Mouse (Mus musculus): ENCODE data around the gene Chst3. TPM values are rescaled to one million over a fixed set of nuclear protein-coding genes. Genes with fewer than 3 reads are reported as not detected.

Gene Chst3
- polyA plus RNA-seq, 1 experiment from 2014 or later = 1.3 TPM

GRCm38 (mm10) chr10:60199378-60199777, 19.7 kb downstream of the Chst3 start:
- Histone ChIP-seq H3K27me3 (ENCODE audit: control insufficient read depth, insufficient read depth, low read length) (no peaks in the 10 kb centered on the region), H3K9ac (ENCODE audit: low read length) (no peak overlapping the region), H3K27ac (replicated peaks; ENCODE audit: low read depth, low read length) (no peak overlapping the region), H3K4me1 (ENCODE audit: control insufficient read depth, insufficient read depth, low read length) (peaks cover 11% of the 10 kb centered on the region), H3K4me3 (ENCODE audit: low read depth, low read length) (no peak overlapping the region), H3K36me3 (ENCODE audit: control insufficient read depth, insufficient read depth, low read length) (no peaks in the 10 kb centered on the region), H3K9me3 (ENCODE audit: control insufficient read depth, low read length) (no peaks in the 10 kb centered on the region), H3K4me2 (ENCODE audit: low read depth, severe bottlenecking) (no peak overlapping the region)
- DNase-seq (ENCODE audit: low spot score) = no peak
- WGBS = 70% methylated on average over 6 of the region's 6 CpGs
- ATAC-seq (ENCODE audit: insufficient number of reproducible peaks, low FRiP score, low TSS enrichment, low read depth) = no peak

- H3K27me3 ChIP-seq (ENCODE audit: control insufficient read depth, insufficient read depth, low read length) = no peaks in the 10 kb centered on the region
- DNase-seq (ENCODE audit: low spot score) (no peak), ATAC-seq (ENCODE audit: insufficient number of reproducible peaks, low FRiP score, low TSS enrichment, low read depth) (no peak)
- no peak overlapping the region for H3K9ac ChIP-seq (ENCODE audit: low read length)
- peaks cover 22% of the 10 kb centered on the region for H3K4me1 ChIP-seq (ENCODE audit: control insufficient read depth, insufficient read depth, low read length)
- no peak overlapping the region for H3K27ac ChIP-seq (replicated peaks; ENCODE audit: low read depth, low read length)
- no peak overlapping the region for H3K4me2 ChIP-seq (ENCODE audit: low read depth, severe bottlenecking)
- no peaks in the 10 kb centered on the region for H3K36me3 ChIP-seq (ENCODE audit: control insufficient read depth, insufficient read depth, low read length)
- no peaks in the 10 kb centered on the region for H3K9me3 ChIP-seq (ENCODE audit: control insufficient read depth, low read length)
- H3K4me3 ChIP-seq (ENCODE audit: low read depth, low read length) = no peak overlapping the region
- WGBS = 88% methylated on average over 10 of the region's 10 CpGs
Measured at GRCm38 (mm10) chr10:60197406-60197821, 21.6 kb downstream of the Chst3 start.

- ATAC-seq (ENCODE audit: insufficient number of reproducible peaks, low FRiP score, low TSS enrichment, low read depth) = no peak
- Histone ChIP-seq H3K27ac (replicated peaks; ENCODE audit: low read depth, low read length) (no peak overlapping the region), H3K4me2 (ENCODE audit: low read depth, severe bottlenecking) (no peak overlapping the region)
Measured at GRCm38 (mm10) chr10:60196971-60197370, 22.1 kb downstream of the Chst3 start.

GRCm38 (mm10) chr10:60195087-60195486, 24.0 kb downstream of the Chst3 start:
- WGBS = 55% methylated on average over 4 of the region's 4 CpGs
- H3K27ac ChIP-seq (replicated peaks; ENCODE audit: low read depth, low read length) = peak overlapping the region; percentile 61; the same call in 1 of the 2 replicates
- H3K27me3 ChIP-seq (ENCODE audit: control insufficient read depth, insufficient read depth, low read length) = 0 out of 2 replicates have a peak, but pooled peaks cover 2% of the 10 kb centered on the region
- peaks cover 22% of the 10 kb centered on the region for H3K4me1 ChIP-seq (ENCODE audit: control insufficient read depth, insufficient read depth, low read length)
- ATAC-seq (ENCODE audit: insufficient number of reproducible peaks, low FRiP score, low TSS enrichment, low read depth) (0 out of 2 replicates have a peak, but pooled peaks have one; percentile 51), DNase-seq (ENCODE audit: low spot score) (peak; percentile 38)
- H3K36me3 ChIP-seq (ENCODE audit: control insufficient read depth, insufficient read depth, low read length) = no peaks in the 10 kb centered on the region
- no peak overlapping the region for H3K4me2 ChIP-seq (ENCODE audit: low read depth, severe bottlenecking)
- no peak overlapping the region for H3K9ac ChIP-seq (ENCODE audit: low read length)
- no peaks in the 10 kb centered on the region for H3K9me3 ChIP-seq (ENCODE audit: control insufficient read depth, low read length)
- no peak overlapping the region for H3K4me3 ChIP-seq (ENCODE audit: low read depth, low read length)

More at GRCm38 (mm10) chr10:60196971-60197370, 22.1 kb downstream of the Chst3 start:
- DNase-seq (ENCODE audit: low spot score) = no peak
- H3K9ac ChIP-seq (ENCODE audit: low read length) = no peak overlapping the region
- H3K4me3 ChIP-seq (ENCODE audit: low read depth, low read length) = no peak overlapping the region
- no peaks in the 10 kb centered on the region for H3K9me3 ChIP-seq (ENCODE audit: control insufficient read depth, low read length)
- H3K27me3 ChIP-seq (ENCODE audit: control insufficient read depth, insufficient read depth, low read length) = no peaks in the 10 kb centered on the region
- H3K4me1 ChIP-seq (ENCODE audit: control insufficient read depth, insufficient read depth, low read length) = peaks cover 22% of the 10 kb centered on the region
- no peaks in the 10 kb centered on the region for H3K36me3 ChIP-seq (ENCODE audit: control insufficient read depth, insufficient read depth, low read length)
- WGBS = 69% methylated on average over 5 of the region's 5 CpGs

GRCm38 (mm10) chr10:60193532-60194423, 25.3 kb downstream of the Chst3 start:
- peak; percentile 69 for DNase-seq (ENCODE audit: low spot score)
- Histone ChIP-seq H3K4me2 (ENCODE audit: low read depth, severe bottlenecking) (peak overlapping the region; percentile 5; the same call in 1 of the 2 replicates), H3K9me3 (ENCODE audit: control insufficient read depth, low read length) (no peaks in the 10 kb centered on the region), H3K27ac (replicated peaks; ENCODE audit: low read depth, low read length) (no peak overlapping the region; the same call in 1 of the 2 replicates), H3K4me3 (ENCODE audit: low read depth, low read length) (no peak overlapping the region), H3K9ac (ENCODE audit: low read length) (no peak overlapping the region), H3K4me1 (ENCODE audit: control insufficient read depth, insufficient read depth, low read length) (peaks cover 22% of the 10 kb centered on the region), H3K36me3 (ENCODE audit: control insufficient read depth, insufficient read depth, low read length) (no peaks in the 10 kb centered on the region), H3K27me3 (ENCODE audit: control insufficient read depth, insufficient read depth, low read length) (0 out of 2 replicates have a peak, but pooled peaks cover 2% of the 10 kb centered on the region)
- ATAC-seq (ENCODE audit: insufficient number of reproducible peaks, low FRiP score, low TSS enrichment, low read depth) = peak; percentile 78
- 13% methylated on average over 19 of the region's 19 CpGs for WGBS

GRCm38 (mm10) chr10:60191796-60192195, 27.3 kb downstream of the Chst3 start:
- peak overlapping the region; percentile 76 for H3K4me2 ChIP-seq (ENCODE audit: low read depth, severe bottlenecking)
- no peak overlapping the region for H3K9ac ChIP-seq (ENCODE audit: low read length)
- no peaks in the 10 kb centered on the region for H3K9me3 ChIP-seq (ENCODE audit: control insufficient read depth, low read length)
- ATAC-seq (ENCODE audit: insufficient number of reproducible peaks, low FRiP score, low TSS enrichment, low read depth) (peak; percentile 11; the same call in 1 of the 2 replicates), DNase-seq (ENCODE audit: low spot score) (peak; percentile 89)
- H3K27me3 ChIP-seq (ENCODE audit: control insufficient read depth, insufficient read depth, low read length) = 0 out of 2 replicates have a peak, but pooled peaks cover 2% of the 10 kb centered on the region
- no peaks in the 10 kb centered on the region for H3K36me3 ChIP-seq (ENCODE audit: control insufficient read depth, insufficient read depth, low read length)
- H3K27ac ChIP-seq (replicated peaks; ENCODE audit: low read depth, low read length) = no peak overlapping the region
- H3K4me1 ChIP-seq (ENCODE audit: control insufficient read depth, insufficient read depth, low read length) = peaks cover 22% of the 10 kb centered on the region
- WGBS = 1% methylated on average over 17 of the region's 17 CpGs
- H3K4me3 ChIP-seq (ENCODE audit: low read depth, low read length) = peak overlapping the region; percentile 24

GRCm38 (mm10) chr10:60189534-60190186, 29.4 kb downstream of the Chst3 start:
- Histone ChIP-seq H3K27me3 (ENCODE audit: control insufficient read depth, insufficient read depth, low read length) (peaks cover 2% of the 10 kb centered on the region; the same call in 1 of the 2 replicates), H3K4me2 (ENCODE audit: low read depth, severe bottlenecking) (no peak overlapping the region), H3K4me1 (ENCODE audit: control insufficient read depth, insufficient read depth, low read length) (peaks cover 13% of the 10 kb centered on the region), H3K27ac (replicated peaks; ENCODE audit: low read depth, low read length) (no peak overlapping the region), H3K36me3 (ENCODE audit: control insufficient read depth, insufficient read depth, low read length) (no peaks in the 10 kb centered on the region; the same call in 1 of the 2 replicates), H3K9ac (ENCODE audit: low read length) (no peak overlapping the region), H3K4me3 (ENCODE audit: low read depth, low read length) (no peak overlapping the region), H3K9me3 (ENCODE audit: control insufficient read depth, low read length) (no peaks in the 10 kb centered on the region)
- DNase-seq (ENCODE audit: low spot score) (no peak), ATAC-seq (ENCODE audit: insufficient number of reproducible peaks, low FRiP score, low TSS enrichment, low read depth) (no peak)
- 86% methylated on average over 6 of the region's 6 CpGs for WGBS

GRCm38 (mm10) chr10:60186191-60186945, 32.7 kb downstream of the Chst3 start:
- Histone ChIP-seq H3K36me3 (ENCODE audit: control insufficient read depth, insufficient read depth, low read length) (no peaks in the 10 kb centered on the region; the same call in 1 of the 2 replicates), H3K9ac (ENCODE audit: low read length) (no peak overlapping the region), H3K4me2 (ENCODE audit: low read depth, severe bottlenecking) (no peak overlapping the region), H3K4me1 (ENCODE audit: control insufficient read depth, insufficient read depth, low read length) (no peaks in the 10 kb centered on the region), H3K27me3 (ENCODE audit: control insufficient read depth, insufficient read depth, low read length) (peaks cover 2% of the 10 kb centered on the region; the same call in 1 of the 2 replicates), H3K27ac (replicated peaks; ENCODE audit: low read depth, low read length) (no peak overlapping the region), H3K4me3 (ENCODE audit: low read depth, low read length) (no peak overlapping the region), H3K9me3 (ENCODE audit: control insufficient read depth, low read length) (no peaks in the 10 kb centered on the region)
- DNase-seq (ENCODE audit: low spot score) (no peak), ATAC-seq (ENCODE audit: insufficient number of reproducible peaks, low FRiP score, low TSS enrichment, low read depth) (no peak)
- WGBS = 78% methylated on average over 44 of the region's 44 CpGs
